Mouse (Mus musculus) kidney, postnatal 14 days (tissue): Measurements from ENCODE around the gene Aurka.

ENCODE experiments used
- DNase-seq: peaks from one replicate; pipeline ENCODE4 v3.0.0; 2022; ENCODE audit warnings: mixed read lengths

Gene Aurka

GRCm38 (mm10) chr2:172311731-172312130, 58.6 kb downstream of the Aurka start:
- DNase-seq: no peak

- DNase-seq: no peak
These were observed 63.8 kb downstream of the Aurka start for GRCm38 (mm10) chr2:172306544-172306943.
